Mouse (Mus musculus) intestine, embryonic 14.5 days (tissue): ENCODE measurements around the gene Cdc37. TPM values are rescaled to one million over a fixed set of nuclear protein-coding genes. Genes with fewer than 3 reads are reported as not detected.

Experiments
- ATAC-seq: fragments of 200-750 bp; cut with Nextera tagmentation; replicated peaks from 2 replicates; pipeline ENCODE4 v1.8.0; 2017; ENCODE audit warnings: low read depth, moderate number of reproducible peaks, moderate TSS enrichment, moderate library complexity; ENCODE audit not compliant: low FRiP score, low TSS enrichment
- DNase-seq: peaks from one replicate; pipeline ENCODE4 v3.0.0-alpha.2; 2018; ENCODE audit warnings: low spot score
- H3K27ac ChIP-seq: fragments of 300-500 bp; sonication (generic); 2 replicates; pipeline ENCODE4 v1.5.1; 2014; ENCODE audit warnings: low read depth, mild to moderate bottlenecking, control low read depth
- H3K27me3 ChIP-seq: fragments of 300-500 bp; sonication (generic); replicated peaks from 2 replicates; pipeline ENCODE4 v1.6.1; 2014; ENCODE audit warnings: low read length, control low read depth; ENCODE audit not compliant: control insufficient read depth, insufficient read depth
- H3K36me3 ChIP-seq: fragments of 300-500 bp; sonication (generic); 2 replicates; pipeline ENCODE4 v1.6.1; 2014; ENCODE audit warnings: low read length, control low read depth; ENCODE audit not compliant: control insufficient read depth, insufficient read depth
- H3K4me1 ChIP-seq: fragments of 300-500 bp; sonication (generic); replicated peaks from 2 replicates; pipeline ENCODE4 v1.6.1; 2014; ENCODE audit warnings: low read length, control low read depth, mixed read lengths; ENCODE audit not compliant: control insufficient read depth, insufficient read depth
- H3K4me2 ChIP-seq: fragments of 300-500 bp; sonication (generic); 2 replicates; pipeline ENCODE4 v1.6.1; 2014; ENCODE audit warnings: low read length
- H3K4me3 ChIP-seq: fragments of 300-500 bp; sonication (generic); 2 replicates; pipeline ENCODE4 v1.5.1; 2014; ENCODE audit warnings: low read depth, low read length, control low read depth, mixed read lengths
- H3K9ac ChIP-seq: fragments of 300-500 bp; sonication (generic); 2 replicates; pipeline ENCODE4 v1.6.1; 2014; ENCODE audit warnings: mild to moderate bottlenecking, low read length
- H3K9me3 ChIP-seq: fragments of 300-500 bp; sonication (generic); 2 replicates; pipeline ENCODE4 v1.6.1; 2016; ENCODE audit warnings: low read length, control low read depth; ENCODE audit not compliant: control insufficient read depth
- WGBS: fragments of 180-500 bp; shearing (Covaris S2); extraction: QIAGEN DNeasy Blood & Tissue Kit; methylation state at CpG from one replicate; pipeline ENCODE4 v1.1.7; 2014; 5-methylcytosine and 5-hydroxymethylcytosine counted together
- polyA plus RNA-seq: library from polyadenylated mRNA; unstranded; fragments of >200 nt; fragmentation: Nextera tagmentation; extraction: Ambion mirVana; gene quantifications from 2 replicates; pipeline ENCODE4 v1.2.1, GENCODE M21; 2014

The Cdc37 gene
- polyA plus RNA-seq, 1 experiment from 2014 or later = 307 TPM

- no peak overlapping the region for H3K9ac ChIP-seq
- H3K36me3 ChIP-seq = no peaks in the 10 kb centered on the region
- no peaks in the 10 kb centered on the region for H3K9me3 ChIP-seq
- no peak overlapping the region for H3K4me2 ChIP-seq
- ATAC-seq (no peak), DNase-seq (no peak)
- H3K4me3 ChIP-seq = no peak overlapping the region
- no peak overlapping the region for H3K27ac ChIP-seq
- 80% methylated on average over 5 of the region's 5 CpGs for WGBS
- H3K27me3 ChIP-seq = no peaks in the 10 kb centered on the region
- H3K4me1 ChIP-seq = peaks cover 3% of the 10 kb centered on the region; the same call in 1 of the 2 replicates
Observed at GRCm38 (mm10) chr9:21105760-21106564, 43.8 kb downstream of the Cdc37 start.

GRCm38 (mm10) chr9:21104814-21105213 is 45.0 kb downstream of the Cdc37 start:
- Histone ChIP-seq H3K9ac (no peak overlapping the region), H3K27me3 (no peaks in the 10 kb centered on the region), H3K36me3 (no peaks in the 10 kb centered on the region), H3K9me3 (no peaks in the 10 kb centered on the region), H3K4me1 (peaks cover 7% of the 10 kb centered on the region; the same call in 1 of the 2 replicates), H3K4me2 (no peak overlapping the region), H3K27ac (no peak overlapping the region), H3K4me3 (no peak overlapping the region)
- 83% methylated on average over 6 of the region's 6 CpGs for WGBS
- ATAC-seq (no peak), DNase-seq (no peak)

GRCm38 (mm10) chr9:21102076-21102475 is 47.7 kb downstream of the Cdc37 start:
- Histone ChIP-seq H3K4me2 (no peak overlapping the region), H3K4me1 (0 out of 2 replicates have a peak, but pooled peaks cover 7% of the 10 kb centered on the region), H3K27ac (no peak overlapping the region), H3K36me3 (no peaks in the 10 kb centered on the region), H3K9me3 (no peaks in the 10 kb centered on the region), H3K27me3 (no peaks in the 10 kb centered on the region), H3K4me3 (no peak overlapping the region), H3K9ac (no peak overlapping the region)
- 94% methylated on average over 2 of the region's 2 CpGs for WGBS
- DNase-seq (no peak), ATAC-seq (no peak)

GRCm38 (mm10) chr9:21100447-21101161 is 49.2 kb downstream of the Cdc37 start:
- no peak overlapping the region for H3K4me2 ChIP-seq
- no peak overlapping the region for H3K27ac ChIP-seq
- H3K4me1 ChIP-seq = 0 out of 2 replicates have a peak, but pooled peaks cover 7% of the 10 kb centered on the region
- no peak overlapping the region for H3K4me3 ChIP-seq
- DNase-seq (no peak), ATAC-seq (no peak)
- 38% methylated on average over 15 of the region's 15 CpGs for WGBS
- no peaks in the 10 kb centered on the region for H3K27me3 ChIP-seq
- H3K9ac ChIP-seq = no peak overlapping the region
- no peaks in the 10 kb centered on the region for H3K9me3 ChIP-seq
- no peaks in the 10 kb centered on the region for H3K36me3 ChIP-seq

GRCm38 (mm10) chr9:21097793-21098192 is 52.0 kb downstream of the Cdc37 start:
- ATAC-seq (no peak), DNase-seq (no peak)
- Histone ChIP-seq H3K4me2 (no peak overlapping the region), H3K27me3 (no peaks in the 10 kb centered on the region), H3K4me3 (no peak overlapping the region), H3K4me1 (0 out of 2 replicates have a peak, but pooled peaks cover 4% of the 10 kb centered on the region), H3K9ac (no peak overlapping the region), H3K9me3 (no peaks in the 10 kb centered on the region), H3K36me3 (no peaks in the 10 kb centered on the region), H3K27ac (no peak overlapping the region)
- WGBS = 65% methylated on average over 8 of the region's 8 CpGs

- no peak for DNase-seq
- no peak for ATAC-seq
- H3K9ac ChIP-seq = no peak overlapping the region
Observed at GRCm38 (mm10) chr9:21095958-21096357, 53.8 kb downstream of the Cdc37 start.

GRCm38 (mm10) chr9:21093423-21093822 is 56.4 kb downstream of the Cdc37 start:
- Histone ChIP-seq H3K36me3 (peaks cover 17% of the 10 kb centered on the region), H3K9ac (no peak overlapping the region), H3K9me3 (no peaks in the 10 kb centered on the region), H3K4me2 (no peak overlapping the region), H3K27me3 (no peaks in the 10 kb centered on the region), H3K4me1 (peaks cover 12% of the 10 kb centered on the region), H3K27ac (no peak overlapping the region), H3K4me3 (no peak overlapping the region)
- no peak for ATAC-seq
- WGBS = 95% methylated on average over 9 of the region's 9 CpGs
- DNase-seq = no peak

More at GRCm38 (mm10) chr9:21095958-21096357, 53.8 kb downstream of the Cdc37 start:
- Histone ChIP-seq H3K27ac (no peak overlapping the region), H3K27me3 (no peaks in the 10 kb centered on the region), H3K9me3 (no peaks in the 10 kb centered on the region), H3K4me2 (no peak overlapping the region), H3K4me3 (no peak overlapping the region), H3K4me1 (peaks cover 5% of the 10 kb centered on the region), H3K36me3 (no peaks in the 10 kb centered on the region)
- WGBS = 90% methylated on average over 4 of the region's 4 CpGs

GRCm38 (mm10) chr9:21091707-21092320 is 58.0 kb downstream of the Cdc37 start, which contains the start of the genes Gm38431 and Raver1:
TSS of gene Gm38431 (minus strand) at chr9:21091997.
TSS of gene Raver1 (minus strand) at chr9:21092008.
- ATAC-seq = peak; percentile 99
- Histone ChIP-seq H3K9ac (peak within 1 kb of the TSS; percentile 81), H3K4me1 (peaks cover 12% of the 10 kb centered on the region), H3K9me3 (no peaks in the 10 kb centered on the region), H3K36me3 (peaks cover 32% of the 10 kb centered on the region), H3K27me3 (no peaks in the 10 kb centered on the region), H3K27ac (peak within 1 kb of the TSS; percentile 90), H3K4me2 (peak within 1 kb of the TSS; percentile 81), H3K4me3 (peak within 1 kb of the TSS; percentile 87)
- WGBS = under 1% methylated on average over 54 of the region's 54 CpGs
- DNase-seq = peak; percentile 95
